Mouse (Mus musculus) olfactory bulb, adult 2 months (tissue): ENCODE results near the gene Sod3. TPM values are rescaled to one million over a fixed set of nuclear protein-coding genes. Genes with fewer than 3 reads are reported as not detected.

Source experiments
- H3K27ac ChIP-seq: fragments of 200-500 bp; 2 replicates; pipeline ENCODE4 v1.5.1; 2012; ENCODE audit warnings: low read depth, low read length; ENCODE audit not compliant: insufficient read depth
- H3K4me1 ChIP-seq: fragments of 200-500 bp; 2 replicates; pipeline ENCODE4 v1.6.1; 2012; ENCODE audit warnings: low read length; ENCODE audit not compliant: control insufficient read depth, insufficient read depth
- H3K4me3 ChIP-seq: fragments of 200-500 bp; 2 replicates; pipeline ENCODE4 v1.5.1; 2012; ENCODE audit warnings: mild to moderate bottlenecking, low read depth, low read length, moderate library complexity; ENCODE audit not compliant: insufficient read depth
- CTCF ChIP-seq: fragments of 200-500 bp; IDR thresholded peaks from 2 replicates; pipeline ENCODE4 v1.5.1; 2012; ENCODE audit warnings: low read depth, mild to moderate bottlenecking, low read length, moderate library complexity; ENCODE audit not compliant: insufficient read depth
- POLR2A ChIP-seq: fragments of 200-500 bp; IDR thresholded peaks from 2 replicates; pipeline ENCODE4 v1.6.1; 2012; ENCODE audit warnings: mild to moderate bottlenecking, low read depth, low read length, moderate library complexity; ENCODE audit not compliant: insufficient read depth
- WGBS: fragments of 180-500 bp; shearing (Covaris S2); methylation state at CpG from one replicate; pipeline ENCODE4 v1.1.7; 2018; 5-methylcytosine and 5-hydroxymethylcytosine counted together
- polyA plus RNA-seq: library from polyadenylated mRNA; stranded (reverse); fragments of >200 nt; gene quantifications from 2 replicates; pipeline ENCODE4 v1.2.4, GENCODE M21; 2012; ENCODE audit warnings: low replicate concordance; ENCODE audit not compliant: missing spikeins, insufficient read depth, insufficient read length

Gene Sod3
- polyA plus RNA-seq = not detected in 2 replicates

- no peak for TF ChIP-seq CTCF
- TF ChIP-seq POLR2A = no peak
- H3K4me1 ChIP-seq = peaks cover 24% of the 10 kb centered on the region
- WGBS = 40% methylated on average over 11 of the region's 11 CpGs
- no peak within 1 kb of the TSS for H3K27ac ChIP-seq
- no peak within 1 kb of the TSS; the same call in 1 of the 2 replicates for H3K4me3 ChIP-seq
Observed at GRCm38 (mm10) chr5:52363468-52364150, at the start of gene Sod3. Gene Sod3 (plus strand): TSS chr5:52363791.

GRCm38 (mm10) chr5:52316926-52317325, 46.7 kb upstream of the Sod3 start:
- Histone ChIP-seq H3K4me1 (no peaks in the 10 kb centered on the region), H3K4me3 (no peak overlapping the region), H3K27ac (no peak overlapping the region)
- 94% methylated on average over 7 of the region's 7 CpGs for WGBS
- TF ChIP-seq CTCF (no peak), POLR2A (no peak)

GRCm38 (mm10) chr5:52319499-52319898, 44.1 kb upstream of the Sod3 start:
- TF ChIP-seq POLR2A (no peak), CTCF (no peak)
- WGBS = 67% methylated on average over 8 of the region's 8 CpGs
- Histone ChIP-seq H3K4me3 (no peak overlapping the region), H3K27ac (no peak overlapping the region), H3K4me1 (no peaks in the 10 kb centered on the region)

- WGBS = 39% methylated on average over 8 of the region's 8 CpGs
- Histone ChIP-seq H3K4me3 (no peak overlapping the region), H3K27ac (no peak overlapping the region), H3K4me1 (no peaks in the 10 kb centered on the region)
- no peak for TF ChIP-seq POLR2A
Observed at GRCm38 (mm10) chr5:52332120-52332519, 31.5 kb upstream of the Sod3 start.

- no peak for TF ChIP-seq CTCF
- no peak for TF ChIP-seq POLR2A
- Histone ChIP-seq H3K27ac (no peak overlapping the region), H3K4me1 (no peaks in the 10 kb centered on the region), H3K4me3 (no peak overlapping the region)
- WGBS = 80% methylated on average over 3 of the region's 3 CpGs
Observed at GRCm38 (mm10) chr5:52335590-52335989, 28.0 kb upstream of the Sod3 start.

GRCm38 (mm10) chr5:52339134-52339533, 24.5 kb upstream of the Sod3 start:
- no peak overlapping the region for H3K27ac ChIP-seq
- no peak overlapping the region for H3K4me3 ChIP-seq
- TF ChIP-seq CTCF = no peak
- no peak for TF ChIP-seq POLR2A
- H3K4me1 ChIP-seq = no peaks in the 10 kb centered on the region
- 61% methylated on average over 2 of the region's 2 CpGs for WGBS

- 79% methylated on average over 2 of the region's 2 CpGs for WGBS
- Histone ChIP-seq H3K27ac (no peak overlapping the region), H3K4me3 (no peak overlapping the region), H3K4me1 (no peaks in the 10 kb centered on the region)
- TF ChIP-seq POLR2A = no peak
- TF ChIP-seq CTCF = no peak
Observed at GRCm38 (mm10) chr5:52346890-52347289, 16.7 kb upstream of the Sod3 start.

- Histone ChIP-seq H3K27ac (no peak overlapping the region), H3K4me1 (no peaks in the 10 kb centered on the region), H3K4me3 (no peak overlapping the region)
- TF ChIP-seq CTCF (no peak), POLR2A (no peak)
- WGBS = 84% methylated on average over 2 of the region's 2 CpGs
Observed at GRCm38 (mm10) chr5:52350451-52350850, 13.1 kb upstream of the Sod3 start.

- TF ChIP-seq POLR2A (no peak), CTCF (no peak)
- no peaks in the 10 kb centered on the region for H3K4me1 ChIP-seq
- H3K27ac ChIP-seq = no peak overlapping the region
- WGBS = 77% methylated on average over 2 of the region's 2 CpGs
- H3K4me3 ChIP-seq = no peak overlapping the region
Observed at GRCm38 (mm10) chr5:52351561-52351960, 12.0 kb upstream of the Sod3 start.
